Mouse (Mus musculus): Measurements from ENCODE around the gene Sphkap.

Sphkap gene

GRCm38 (mm10) chr1:83408021-83408464 lies at the start of gene Sphkap:
Sphkap (minus strand) TSS chr1:83408200.
- in situ Hi-C loops (cut with MboI, MseI), result no loop called here

DNA sequence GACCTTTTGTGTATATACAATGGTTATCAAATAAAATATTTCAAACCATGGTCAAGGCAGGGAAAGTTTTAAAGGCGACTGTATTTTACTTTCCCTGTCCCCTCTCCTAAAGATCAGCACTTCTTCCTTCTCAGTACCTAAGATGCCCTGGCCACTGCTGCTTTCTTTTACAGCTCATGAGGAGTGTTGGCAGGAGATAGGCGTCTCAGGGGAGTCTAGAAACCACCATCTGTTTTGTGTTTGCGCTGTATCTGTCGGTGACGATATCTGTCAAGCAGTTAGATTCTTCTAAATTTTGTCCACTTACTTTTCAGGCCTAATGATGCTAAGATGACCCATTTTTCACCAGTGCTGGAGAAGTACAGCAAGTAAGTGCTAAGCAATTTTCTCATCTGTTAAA lies 43.3 kb upstream of the Sphkap start:
- in situ Hi-C loops (cut with MboI, MseI), result no loop called here

GRCm38 (mm10) chr1:83440422-83440821 lies 32.4 kb upstream of the Sphkap start:
- in situ Hi-C loops (cut with MboI, MseI), result no loop called here

DNA sequence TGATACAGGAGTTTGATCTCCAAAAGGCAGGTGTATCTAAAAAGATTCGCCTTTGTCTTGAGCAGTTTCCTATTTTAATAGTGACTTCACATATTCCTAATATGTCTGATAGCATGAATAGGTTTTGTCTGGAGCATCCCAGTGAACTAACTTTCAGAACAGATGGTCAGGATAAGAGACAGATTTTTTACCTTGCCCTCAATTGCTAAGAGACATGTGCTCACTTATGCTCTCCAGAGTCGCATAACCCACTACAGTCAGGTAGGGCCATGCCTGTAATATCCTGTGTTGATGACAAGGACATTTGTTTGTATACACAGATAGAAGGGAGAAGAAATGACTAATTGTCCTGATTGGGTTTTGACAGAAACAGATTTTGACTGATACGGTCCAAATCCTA lies 25.9 kb upstream of the Sphkap start:
- in situ Hi-C loops (cut with MboI, MseI), result no loop called here

DNA sequence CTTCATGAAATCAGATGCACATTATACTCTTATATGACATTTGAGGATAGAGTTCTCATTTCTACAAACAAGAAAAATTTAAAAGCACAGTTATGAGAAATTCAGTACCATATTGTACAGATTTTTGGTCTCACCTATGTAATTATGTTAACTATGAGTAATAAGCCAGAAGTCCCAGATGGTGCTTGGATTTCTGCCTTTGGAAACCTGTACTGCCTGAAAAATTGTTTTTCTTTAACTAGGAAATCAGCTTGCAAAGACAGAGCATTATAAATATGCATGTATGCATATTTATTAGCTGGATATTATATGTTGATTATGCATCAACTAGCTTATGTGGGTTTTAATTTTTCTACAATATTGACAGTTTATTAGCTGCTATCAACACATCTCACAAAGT lies 21.9 kb upstream of the Sphkap start:
- in situ Hi-C loops (cut with MboI, MseI), result no loop called here

DNA sequence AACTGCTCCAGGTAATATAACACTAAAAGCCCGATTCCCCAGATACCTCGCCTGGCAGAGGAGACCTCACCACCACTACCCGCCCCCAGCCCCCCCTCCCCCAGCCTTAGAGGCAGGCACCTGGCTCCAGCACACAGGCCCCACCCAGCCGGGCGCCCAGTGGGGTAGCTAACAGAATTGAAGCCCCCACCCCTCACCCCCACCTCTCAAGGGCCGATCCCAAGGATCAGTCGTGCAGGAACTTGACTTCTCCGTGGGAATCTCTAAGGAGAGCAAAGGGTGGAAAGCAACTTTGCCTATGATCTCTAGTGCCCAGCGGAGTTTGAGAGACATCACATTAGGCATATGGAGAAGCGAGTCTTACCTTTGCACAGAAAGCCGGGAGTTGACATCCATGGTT lies 384 bp downstream of the Sphkap start:
- in situ Hi-C loops (cut with MboI, MseI), result no loop called here

DNA sequence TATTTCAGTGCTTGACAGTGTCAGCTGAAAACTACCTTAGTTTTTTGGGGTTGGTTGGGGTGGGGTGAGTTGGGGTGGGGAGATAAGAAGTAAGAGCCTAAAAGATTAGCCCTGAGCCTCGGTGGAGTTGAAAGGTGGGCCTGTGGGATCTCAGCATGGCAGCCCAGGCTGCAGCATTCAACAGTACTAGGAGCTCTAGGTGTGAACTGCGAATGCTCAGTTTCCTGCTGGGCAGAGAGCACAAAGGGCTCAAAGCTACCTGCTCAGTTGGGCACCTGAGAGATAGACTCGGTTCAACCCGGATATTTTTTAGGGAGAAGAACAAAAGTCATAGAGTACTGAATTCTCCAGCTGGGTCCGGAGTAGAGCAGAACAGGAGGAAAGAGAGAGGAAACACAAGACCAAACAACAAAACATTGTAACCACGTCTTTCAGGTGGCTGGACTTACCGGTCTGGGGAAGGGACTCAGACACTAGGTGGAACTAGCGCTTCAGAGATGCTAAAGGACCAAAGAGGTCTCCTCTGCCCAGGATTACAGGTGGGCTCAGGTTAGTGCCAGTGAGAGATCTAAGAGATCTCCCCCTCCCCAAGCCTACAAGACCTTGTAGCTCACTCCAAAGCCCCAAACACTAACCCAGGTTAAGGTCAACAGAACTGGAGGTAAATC lies 984 bp downstream of the Sphkap start:
- in situ Hi-C loops (cut with MboI, MseI), result no loop called here

GRCm38 (mm10) chr1:83401079-83401478 lies 6.9 kb downstream of the Sphkap start:
- in situ Hi-C loops (cut with MboI, MseI), result no loop called here

DNA sequence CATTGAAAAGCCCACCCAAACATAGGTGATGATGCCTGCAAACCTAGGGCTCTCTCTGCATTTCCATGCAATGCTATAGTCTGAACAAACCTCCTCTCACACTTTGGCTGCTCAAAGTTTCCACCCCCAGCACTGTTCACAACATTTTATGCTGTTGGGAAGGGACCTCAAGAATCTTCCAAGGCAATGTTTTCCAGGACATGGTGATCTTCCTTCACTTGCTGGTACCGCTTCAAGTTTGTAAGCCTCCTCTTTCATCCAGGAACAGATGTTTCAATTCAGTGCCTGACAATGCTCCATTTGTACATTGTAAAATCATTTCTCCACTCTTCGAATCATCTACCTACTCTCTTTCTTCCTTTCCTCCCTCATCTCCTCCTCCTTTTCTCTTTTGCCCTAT lies 11.7 kb downstream of the Sphkap start:
- in situ Hi-C loops (cut with MboI, MseI), result no loop called here

- in situ Hi-C loops (cut with MboI, MseI), result no loop called here
Measured at GRCm38 (mm10) chr1:83395559-83395958, 12.4 kb downstream of the Sphkap start.

- in situ Hi-C loops (cut with MboI, MseI), result no loop called here
Measured at GRCm38 (mm10) chr1:83389419-83389818, 18.6 kb downstream of the Sphkap start.

GRCm38 (mm10) chr1:83377404-83377803 lies 30.6 kb downstream of the Sphkap start:
- in situ Hi-C loops (cut with MboI, MseI), result no loop called here

DNA sequence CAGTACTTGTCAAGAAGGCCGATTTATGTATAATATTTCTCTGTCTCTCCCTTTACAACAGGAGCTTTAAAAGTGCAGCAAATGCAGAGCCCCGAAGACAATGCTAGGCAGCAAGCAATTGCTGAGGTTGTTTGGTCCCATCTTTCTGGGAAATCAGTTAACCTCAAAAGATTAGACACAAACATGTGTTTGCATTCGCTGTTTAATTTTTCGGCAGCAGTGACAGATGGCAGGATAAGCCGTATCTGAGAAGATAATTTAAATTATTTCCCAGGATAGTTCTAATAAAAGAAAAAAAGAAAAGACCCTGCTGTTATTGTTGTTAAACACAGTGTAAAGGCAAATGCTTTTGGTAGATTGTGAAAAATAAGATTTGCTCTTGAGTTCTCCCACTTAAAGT lies 41.5 kb downstream of the Sphkap start:
- in situ Hi-C loops (cut with MboI, MseI), result no loop called here

GRCm38 (mm10) chr1:83362168-83362567 lies 45.8 kb downstream of the Sphkap start:
- in situ Hi-C loops (cut with MboI, MseI), result no loop called here

GRCm38 (mm10) chr1:83346453-83346852 lies 61.5 kb downstream of the Sphkap start:
- in situ Hi-C loops (cut with MboI, MseI), result no loop called here

DNA sequence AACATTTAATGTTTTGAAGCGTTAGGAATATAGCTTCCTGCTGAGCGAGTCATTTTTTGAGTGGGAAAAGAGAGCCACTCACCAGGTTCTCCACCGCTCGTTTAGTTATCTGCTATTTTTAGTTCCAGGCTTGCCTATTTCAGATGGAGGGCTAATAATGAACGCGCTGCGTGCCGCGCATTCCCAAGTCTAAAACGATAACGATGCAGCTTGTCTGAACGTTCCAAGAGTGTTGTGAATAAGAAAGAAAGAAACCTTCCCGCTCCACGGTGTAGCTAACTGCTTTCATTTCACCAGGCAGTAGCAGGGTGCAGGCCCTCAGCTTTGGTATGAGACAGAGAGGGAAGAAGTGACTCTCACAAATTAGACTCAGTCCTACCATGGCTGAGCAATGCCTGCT lies 62.4 kb downstream of the Sphkap start:
- in situ Hi-C loops (cut with MboI, MseI), result no loop called here

GRCm38 (mm10) chr1:83345069-83345468 lies 62.9 kb downstream of the Sphkap start:
- in situ Hi-C loops (cut with MboI, MseI), result no loop called here

- in situ Hi-C loops (cut with MboI, MseI), result no loop called here
Measured at GRCm38 (mm10) chr1:83342726-83343250, 65.2 kb downstream of the Sphkap start.

GRCm38 (mm10) chr1:83339358-83339757 lies 68.6 kb downstream of the Sphkap start:
- in situ Hi-C loops (cut with MboI, MseI), result no loop called here

DNA sequence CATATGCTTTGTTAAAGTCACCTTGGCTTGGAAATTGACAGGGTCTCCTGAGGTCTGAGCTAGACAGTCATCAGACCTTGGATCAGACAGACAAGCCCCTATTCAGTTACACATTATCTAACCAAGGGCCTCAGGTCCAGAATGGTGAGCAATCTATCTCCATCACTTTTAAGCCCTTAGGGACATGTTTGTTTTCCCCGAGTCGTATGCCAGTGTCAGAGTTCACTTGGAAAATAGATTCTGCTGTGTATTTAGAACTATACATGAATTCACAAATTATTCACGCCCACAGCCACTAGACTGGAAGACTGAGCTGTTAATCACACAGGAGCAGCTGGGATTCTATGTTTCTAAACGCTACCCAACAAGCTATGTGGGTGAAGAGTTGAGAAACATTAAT lies 91.1 kb downstream of the Sphkap start:
- in situ Hi-C loops (cut with MboI, MseI), result loop anchor here in 1 of 2 experiments (10.0 kb wide), 1 partner anchor 1842 kb away; no protein-coding TSS in a partner anchor

GRCm38 (mm10) chr1:83315146-83315545 lies 92.9 kb downstream of the Sphkap start:
- in situ Hi-C loops (cut with MboI, MseI), result loop anchor here in 1 of 2 experiments (10.0 kb wide), 1 partner anchor 1840 kb away; no protein-coding TSS in a partner anchor

DNA sequence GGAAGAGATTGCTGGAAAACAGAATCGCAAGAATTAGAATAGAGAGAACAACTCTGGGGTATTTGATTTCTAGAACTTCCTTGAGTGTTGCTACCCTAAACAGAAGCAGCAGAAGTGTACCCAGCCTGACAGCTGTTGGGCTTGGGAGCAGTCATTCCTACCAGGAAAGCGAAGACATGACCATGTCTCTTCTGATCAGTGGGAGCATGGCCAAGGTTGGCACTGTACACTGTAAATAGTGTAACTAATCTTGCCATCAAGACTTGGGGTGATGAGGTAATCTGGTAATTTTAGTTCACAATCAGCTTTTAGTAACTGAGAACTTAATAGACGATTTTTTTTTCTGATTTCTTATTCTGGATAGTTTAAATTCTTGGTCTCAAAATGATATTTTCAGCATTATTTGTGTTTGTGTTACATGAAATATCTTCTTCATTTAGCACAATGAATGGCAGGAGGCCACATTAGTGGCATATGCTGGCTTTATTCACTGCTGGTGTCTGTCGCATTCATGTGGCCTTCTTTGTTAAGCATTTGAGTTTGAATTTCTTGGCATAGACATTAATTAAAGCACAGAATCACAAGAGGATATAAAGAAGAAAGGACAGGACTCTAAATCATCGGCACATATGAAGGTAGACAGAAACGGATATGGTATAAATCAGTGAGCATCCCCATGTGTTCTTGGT lies 96.2 kb downstream of the Sphkap start:
- in situ Hi-C loops (cut with MboI, MseI), result loop anchor here in 1 of 2 experiments (10.0 kb wide), 1 partner anchor 1837 kb away; no protein-coding TSS in a partner anchor

All from T-helper 17 cell (primary cell).